Mouse (Mus musculus): ENCODE data around the gene Accsl.

Gene Accsl

DNA sequence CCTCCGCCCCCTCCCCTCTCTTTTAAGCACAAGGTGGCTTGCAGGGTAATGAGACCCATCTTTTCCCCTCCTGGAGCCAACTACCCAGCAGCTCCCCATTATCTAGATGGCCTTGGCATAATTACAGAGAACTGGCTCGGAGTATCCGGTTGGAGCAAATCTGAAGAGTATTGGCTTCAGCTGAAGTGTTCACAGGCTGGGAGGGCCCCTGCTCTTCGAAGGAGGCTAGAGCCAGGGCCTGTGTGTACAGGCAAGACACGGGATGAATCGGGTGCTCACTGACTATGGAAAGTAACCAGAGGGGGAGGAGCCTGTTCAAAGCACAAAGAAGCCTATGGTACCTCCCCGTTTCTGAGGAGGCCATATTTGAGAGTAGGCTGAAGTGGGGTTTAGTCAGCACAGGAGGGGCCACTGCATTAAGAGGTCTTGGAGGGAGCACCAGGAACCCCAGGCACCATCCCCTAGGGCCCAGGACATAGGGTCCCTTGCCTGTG, at the start of gene Accsl:
Accsl (minus strand) TSS at position 51 of the 494 bp plus-strand sequence.
- DNase-seq: no peak

DNA sequence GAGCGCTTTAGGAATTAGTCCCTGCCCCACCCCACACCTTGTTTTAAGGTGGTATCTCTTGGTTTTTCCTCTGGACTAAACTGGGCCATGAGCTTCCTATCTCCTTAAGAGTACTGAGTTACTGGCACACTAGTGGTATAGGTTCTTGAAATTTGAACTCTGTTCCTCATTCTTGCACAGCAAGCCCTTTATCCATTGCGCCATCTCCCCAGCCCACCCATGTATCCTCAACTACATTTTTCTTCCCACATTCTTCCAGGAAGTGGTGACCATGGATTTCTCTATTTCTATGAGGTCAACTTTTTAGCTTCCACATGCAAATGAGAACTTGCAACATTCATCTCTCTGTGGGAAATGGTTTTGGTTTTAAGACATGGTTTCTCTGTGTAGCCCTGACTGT, 44.6 kb upstream of the Accsl start:
- no peak for DNase-seq

- no peak for DNase-seq
Measured at GRCm38 (mm10) chr2:93911942-93912341, 43.0 kb upstream of the Accsl start.

GRCm38 (mm10) chr2:93909716-93910115, 40.8 kb upstream of the Accsl start:
- DNase-seq: no peak

- DNase-seq: peak; percentile 49
Measured at GRCm38 (mm10) chr2:93907519-93908294, 38.8 kb upstream of the Accsl start.

DNA sequence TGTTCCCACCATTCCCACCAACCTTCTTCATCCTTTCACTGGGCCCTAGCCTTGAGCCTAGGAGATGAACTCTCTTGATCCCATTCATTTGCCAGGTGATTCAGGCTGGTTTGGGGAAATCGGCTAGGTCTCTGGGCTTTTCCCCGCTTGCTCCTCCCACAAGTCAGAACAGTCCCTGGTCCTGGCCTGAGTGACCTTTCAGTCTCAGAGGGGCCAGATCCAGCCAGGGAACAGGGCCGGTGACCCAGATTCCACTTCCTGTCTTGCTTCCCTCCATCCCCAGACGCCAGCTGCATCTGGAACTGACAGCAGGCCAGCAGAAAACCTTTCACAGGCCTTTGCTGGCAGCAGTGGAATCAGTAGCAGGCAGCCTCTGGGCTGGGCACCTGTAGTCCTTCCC, 37.4 kb upstream of the Accsl start:
- DNase-seq: peak; percentile 32

GRCm38 (mm10) chr2:93903415-93903814, 34.5 kb upstream of the Accsl start:
- no peak for DNase-seq

- no peak for DNase-seq
Measured at GRCm38 (mm10) chr2:93902680-93903305, 33.8 kb upstream of the Accsl start.

GRCm38 (mm10) chr2:93899397-93900380, 30.7 kb upstream of the Accsl start:
- no peak for DNase-seq

GRCm38 (mm10) chr2:93891611-93892280, 22.8 kb upstream of the Accsl start:
- peak; percentile 62 for DNase-seq

- no peak for DNase-seq
Measured at GRCm38 (mm10) chr2:93890143-93890542, 21.2 kb upstream of the Accsl start.

- no peak for DNase-seq
Measured at GRCm38 (mm10) chr2:93889071-93889470, 20.1 kb upstream of the Accsl start.

- DNase-seq: no peak
Measured at GRCm38 (mm10) chr2:93888366-93888765, 19.4 kb upstream of the Accsl start.

DNA sequence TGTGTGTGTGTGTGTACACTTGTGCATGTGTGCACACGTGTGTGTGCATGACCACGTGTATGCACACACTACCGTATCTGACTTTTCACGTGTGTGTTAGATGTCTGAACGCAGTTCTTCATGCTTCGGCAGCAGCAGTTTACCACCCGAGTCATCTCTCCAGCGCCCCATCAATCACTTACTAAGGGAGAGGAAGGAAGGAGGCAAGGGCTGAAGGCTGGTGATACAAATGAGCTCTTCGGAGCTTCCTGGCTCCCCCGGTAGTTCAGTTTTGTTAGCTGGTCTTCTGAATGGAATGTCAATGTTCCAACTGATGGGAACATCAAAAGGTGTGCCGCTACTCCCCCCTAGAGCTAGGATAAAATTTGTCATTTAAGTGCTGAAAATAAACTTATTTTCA, 18.3 kb upstream of the Accsl start:
- peak; percentile 36 for DNase-seq

- no peak for DNase-seq
Measured at GRCm38 (mm10) chr2:93886013-93886794, 17.2 kb upstream of the Accsl start.

GRCm38 (mm10) chr2:93883066-93883465, 14.1 kb upstream of the Accsl start:
- DNase-seq: no peak

DNA sequence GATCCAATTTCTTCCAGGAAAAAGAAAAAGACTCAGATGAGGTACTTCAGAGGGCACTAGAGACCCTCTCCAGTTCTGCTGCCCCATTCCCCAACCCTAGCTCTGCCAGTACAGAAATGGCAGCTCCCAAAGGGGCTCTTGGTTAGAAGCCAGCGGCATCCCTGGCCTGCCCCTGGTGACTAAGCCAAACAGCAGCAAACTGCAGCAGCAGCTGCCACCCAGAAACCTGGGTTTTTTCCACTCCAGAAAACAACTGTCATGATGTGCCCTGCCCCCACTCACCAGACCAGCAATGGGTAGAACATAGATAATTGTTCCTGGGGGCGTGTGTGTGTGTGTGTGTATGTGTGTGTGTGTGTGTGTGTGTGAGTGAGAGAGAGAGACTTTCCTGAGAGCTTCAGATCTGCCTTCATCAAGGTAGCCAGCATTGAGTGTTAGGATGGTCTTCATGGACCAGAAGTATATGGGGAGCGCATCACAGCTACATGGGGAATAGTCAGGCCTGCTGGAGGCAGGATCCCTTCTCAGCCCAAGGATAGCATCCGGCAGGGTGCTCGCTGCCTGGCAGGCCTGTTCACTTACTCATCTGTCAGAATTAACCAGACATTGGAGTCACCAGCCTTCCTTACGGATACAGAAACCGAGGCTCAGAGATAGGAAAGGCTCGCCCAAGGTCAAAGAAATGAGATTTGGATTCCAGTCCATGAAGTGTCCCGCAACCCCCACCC, 12.8 kb upstream of the Accsl start:
- no peak for DNase-seq

DNA sequence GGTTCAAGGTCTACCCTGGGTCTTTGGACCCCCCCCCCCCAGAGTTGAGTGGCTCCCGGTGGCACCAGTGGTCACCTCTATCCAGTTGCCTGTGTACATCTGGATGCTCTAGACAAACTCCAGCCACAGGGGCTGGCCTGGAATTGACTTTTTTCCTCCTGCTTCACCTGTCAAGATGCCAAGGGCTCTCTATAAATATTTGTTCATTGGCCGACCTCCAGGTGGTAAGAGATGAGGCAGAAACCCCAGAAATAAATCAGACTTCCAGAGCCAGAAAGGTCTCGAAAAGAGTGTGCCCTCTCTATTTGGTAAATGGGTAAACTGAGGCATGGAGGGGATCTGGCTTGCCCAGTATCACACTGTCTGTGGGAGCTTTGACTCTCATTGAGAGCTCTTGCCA, 12.0 kb upstream of the Accsl start:
- no peak for DNase-seq

GRCm38 (mm10) chr2:93880450-93880849, 11.5 kb upstream of the Accsl start:
- DNase-seq: no peak

GRCm38 (mm10) chr2:93877005-93877404, 8.0 kb upstream of the Accsl start:
- DNase-seq: no peak

GRCm38 (mm10) chr2:93874606-93875005, 5.6 kb upstream of the Accsl start:
- no peak for DNase-seq
